Mouse (Mus musculus) embryonic facial prominence, embryonic 13.5 days (tissue): ENCODE data around the gene Olfr403. TPM values are rescaled to one million over a fixed set of nuclear protein-coding genes. Genes with fewer than 3 reads are reported as not detected.
"Not testable (repeated sequence)": the region's sequence is repeated elsewhere in the genome, so short reads cannot be mapped to it uniquely, and the experiment has no call there.

Experiments
- ATAC-seq: fragments of 200-750 bp; cut with Nextera tagmentation; 2 replicates; pipeline ENCODE4 v1.8.0; 2017; ENCODE audit warnings: low read depth; ENCODE audit not compliant: insufficient number of reproducible peaks, insufficient read depth, low FRiP score, low TSS enrichment
- H3K27ac ChIP-seq: fragments of 300-500 bp; sonication (generic); 2 replicates; pipeline ENCODE4 v1.5.1; 2015; ENCODE audit warnings: moderate library complexity, mild to moderate bottlenecking, inconsistent platforms
- H3K27me3 ChIP-seq: fragments of 300-500 bp; sonication (generic); 2 replicates; pipeline ENCODE4 v1.6.1; 2015; ENCODE audit warnings: mild to moderate bottlenecking, inconsistent platforms
- H3K36me3 ChIP-seq: fragments of 300-500 bp; sonication (generic); 2 replicates; pipeline ENCODE4 v1.6.1; 2015; ENCODE audit warnings: mild to moderate bottlenecking, inconsistent platforms
- H3K4me1 ChIP-seq: fragments of 300-500 bp; sonication (generic); 2 replicates; pipeline ENCODE4 v1.6.1; 2015; ENCODE audit warnings: inconsistent platforms
- H3K4me2 ChIP-seq: fragments of 300-500 bp; sonication (generic); 2 replicates; pipeline ENCODE4 v1.6.1; 2015; ENCODE audit warnings: moderate library complexity, mild to moderate bottlenecking, inconsistent platforms
- H3K4me3 ChIP-seq: fragments of 300-500 bp; sonication (generic); 2 replicates; pipeline ENCODE4 v1.5.1; 2015; ENCODE audit warnings: mild to moderate bottlenecking, inconsistent platforms
- H3K9ac ChIP-seq: fragments of 300-500 bp; sonication (generic); 2 replicates; pipeline ENCODE4 v1.6.1; 2015; ENCODE audit warnings: mild to moderate bottlenecking, inconsistent platforms
- H3K9me3 ChIP-seq: fragments of 300-500 bp; sonication (generic); 2 replicates; pipeline ENCODE4 v1.6.1; 2016; ENCODE audit warnings: inconsistent platforms
- WGBS: fragments of 180-500 bp; shearing (Covaris S2); methylation state at CpG from one replicate; pipeline ENCODE4 v1.1.7; 2015; ENCODE audit warnings: mixed read lengths; 5-methylcytosine and 5-hydroxymethylcytosine counted together
- polyA plus RNA-seq: library from polyadenylated mRNA; unstranded; fragments of >200 nt; fragmentation: Nextera tagmentation; extraction: Ambion mirVana; gene quantifications from 2 replicates; pipeline ENCODE4 v1.2.1, GENCODE M21; 2015

Olfr403 gene
- polyA plus RNA-seq, result not detected in 2 replicates

- Histone ChIP-seq H3K27me3 (no peaks in the 10 kb centered on the region), H3K4me3 (no peak within 1 kb of the TSS), H3K4me1 (no peaks in the 10 kb centered on the region), H3K9ac (no peak within 1 kb of the TSS), H3K27ac (no peak within 1 kb of the TSS), H3K36me3 (no peaks in the 10 kb centered on the region), H3K9me3 (peaks cover 16% of the 10 kb centered on the region; the same call in 1 of the 2 replicates), H3K4me2 (no peak within 1 kb of the TSS)
- no peak for ATAC-seq
Observed at GRCm38 (mm10) chr11:74185949-74186348, at the start of gene Olfr403. Olfr403 (plus strand) TSS chr11:74186249.

GRCm38 (mm10) chr11:74140001-74140400 lies 46.0 kb upstream of the Olfr403 start:
- H3K4me3 ChIP-seq, H3K9ac ChIP-seq, H3K4me2 ChIP-seq, H3K27ac ChIP-seq, ATAC-seq, H3K27me3 ChIP-seq, H3K4me1 ChIP-seq, H3K36me3 ChIP-seq: not testable (repeated sequence)
- peaks cover 34% of the 10 kb centered on the region for H3K9me3 ChIP-seq
- WGBS, result 24% methylated on average over 1 of the region's 1 CpGs

GRCm38 (mm10) chr11:74145866-74146265 lies 40.2 kb upstream of the Olfr403 start:
- no peak for ATAC-seq
- H3K4me3 ChIP-seq, result no peak overlapping the region
- no peak overlapping the region for H3K4me2 ChIP-seq
- H3K27me3 ChIP-seq, result no peaks in the 10 kb centered on the region
- no peaks in the 10 kb centered on the region for H3K4me1 ChIP-seq
- no peaks in the 10 kb centered on the region for H3K36me3 ChIP-seq
- no peak overlapping the region for H3K27ac ChIP-seq
- H3K9ac ChIP-seq, result no peak overlapping the region
- H3K9me3 ChIP-seq, result peaks cover 39% of the 10 kb centered on the region

GRCm38 (mm10) chr11:74153229-74153628 lies 32.8 kb upstream of the Olfr403 start, which contains the start of gene Olfr402:
Olfr402 (plus strand) TSS chr11:74153529.
- Histone ChIP-seq H3K27ac (no peak within 1 kb of the TSS), H3K4me2 (no peak within 1 kb of the TSS), H3K36me3 (no peaks in the 10 kb centered on the region), H3K9ac (no peak within 1 kb of the TSS), H3K9me3 (peaks cover 22% of the 10 kb centered on the region), H3K4me3 (no peak within 1 kb of the TSS), H3K27me3 (no peaks in the 10 kb centered on the region), H3K4me1 (no peaks in the 10 kb centered on the region)
- WGBS, result 59% methylated on average over 3 of the region's 3 CpGs
- ATAC-seq, result no peak

GRCm38 (mm10) chr11:74168771-74169170 lies 17.3 kb upstream of the Olfr403 start:
- Histone ChIP-seq H3K27ac (no peak overlapping the region), H3K27me3 (no peaks in the 10 kb centered on the region), H3K9ac (no peak overlapping the region), H3K4me3 (no peak overlapping the region), H3K36me3 (no peaks in the 10 kb centered on the region), H3K9me3 (peaks cover 6% of the 10 kb centered on the region; the same call in 1 of the 2 replicates), H3K4me1 (no peaks in the 10 kb centered on the region), H3K4me2 (no peak overlapping the region)
- no peak for ATAC-seq

- WGBS, result 88% methylated on average over 4 of the region's 4 CpGs
- no peak overlapping the region for H3K9ac ChIP-seq
- H3K4me3 ChIP-seq, result no peak overlapping the region
- no peaks in the 10 kb centered on the region for H3K27me3 ChIP-seq
- no peak for ATAC-seq
- H3K9me3 ChIP-seq, result peaks cover 9% of the 10 kb centered on the region; the same call in 1 of the 2 replicates
- H3K4me1 ChIP-seq, result no peaks in the 10 kb centered on the region
- H3K27ac ChIP-seq, result no peak overlapping the region
- H3K36me3 ChIP-seq, result no peaks in the 10 kb centered on the region
- no peak overlapping the region for H3K4me2 ChIP-seq
Observed at GRCm38 (mm10) chr11:74183168-74183567, 2.9 kb upstream of the Olfr403 start.

GRCm38 (mm10) chr11:74183745-74184144 lies 2.3 kb upstream of the Olfr403 start:
- no peaks in the 10 kb centered on the region for H3K27me3 ChIP-seq
- H3K4me1 ChIP-seq, result no peaks in the 10 kb centered on the region
- 75% methylated on average over 4 of the region's 4 CpGs for WGBS
- H3K27ac ChIP-seq, result no peak overlapping the region
- no peak overlapping the region for H3K4me3 ChIP-seq
- H3K9ac ChIP-seq, result no peak overlapping the region
- ATAC-seq, result no peak
- no peaks in the 10 kb centered on the region for H3K36me3 ChIP-seq
- H3K4me2 ChIP-seq, result no peak overlapping the region
- H3K9me3 ChIP-seq, result peaks cover 14% of the 10 kb centered on the region; the same call in 1 of the 2 replicates

GRCm38 (mm10) chr11:74211279-74211678 lies 25.2 kb downstream of the Olfr403 start, which contains the start of gene Olfr43:
Olfr43 (minus strand) TSS chr11:74211379.
- WGBS, result 48% methylated on average over 1 of the region's 1 CpGs
- no peak for ATAC-seq
- Histone ChIP-seq H3K4me1 (no peaks in the 10 kb centered on the region), H3K27me3 (no peaks in the 10 kb centered on the region), H3K9me3 (peaks cover 7% of the 10 kb centered on the region; the same call in 1 of the 2 replicates), H3K4me3 (no peak within 1 kb of the TSS), H3K4me2 (no peak within 1 kb of the TSS), H3K36me3 (no peaks in the 10 kb centered on the region), H3K9ac (no peak within 1 kb of the TSS), H3K27ac (no peak within 1 kb of the TSS)

GRCm38 (mm10) chr11:74241201-74241600 lies 55.2 kb downstream of the Olfr403 start:
- H3K4me2 ChIP-seq, result no peak overlapping the region
- no peak overlapping the region for H3K4me3 ChIP-seq
- H3K9ac ChIP-seq, result no peak overlapping the region
- H3K4me1 ChIP-seq, result no peaks in the 10 kb centered on the region
- no peaks in the 10 kb centered on the region for H3K36me3 ChIP-seq
- H3K27me3 ChIP-seq, result no peaks in the 10 kb centered on the region
- no peak for ATAC-seq
- peaks cover 6% of the 10 kb centered on the region for H3K9me3 ChIP-seq
- WGBS, result 89% methylated on average over 3 of the region's 3 CpGs
- no peak overlapping the region for H3K27ac ChIP-seq

Other genes with a start within 250 kb of the Olfr403 start
- gene Olfr23, start 249.6 kb upstream of the Olfr403 start, polyA plus RNA-seq, result 0.14 TPM in 1 of 2 replicates, not detected in the other
- not detected in 2 replicates for gene Olfr397, start 225.4 kb upstream of the Olfr403 start, polyA plus RNA-seq
- not detected in 2 replicates for gene Olfr398, start 195.8 kb upstream of the Olfr403 start, polyA plus RNA-seq
- gene Olfr139, start 129.7 kb upstream of the Olfr403 start, polyA plus RNA-seq, result not detected in 2 replicates
- gene Olfr399, start 129.6 kb upstream of the Olfr403 start, polyA plus RNA-seq, result 0.15 TPM in 1 of 2 replicates, not detected in the other
- gene Zfp616, start 116.3 kb upstream of the Olfr403 start, polyA plus RNA-seq, result not detected in 2 replicates
- gene Olfr401, start 72.5 kb upstream of the Olfr403 start, polyA plus RNA-seq, result not detected in 2 replicates
- gene Olfr402, start 32.7 kb upstream of the Olfr403 start, polyA plus RNA-seq, result not detected in 2 replicates
- gene Olfr43, start 25.1 kb downstream of the Olfr403 start, polyA plus RNA-seq, result not detected in 2 replicates
- not detected in 2 replicates for gene Olfr406, start 73.6 kb downstream of the Olfr403 start, polyA plus RNA-seq
- not detected in 2 replicates for gene Olfr59, start 97.5 kb downstream of the Olfr403 start, polyA plus RNA-seq
- gene Olfr410, start 151.8 kb downstream of the Olfr403 start, polyA plus RNA-seq, result not detected in 2 replicates
- not detected in 2 replicates for gene Olfr411, start 166.4 kb downstream of the Olfr403 start, polyA plus RNA-seq
- not detected in 2 replicates for gene Olfr412, start 175.8 kb downstream of the Olfr403 start, polyA plus RNA-seq